Mouse (Mus musculus): ENCODE data around the gene Zfr. TPM values are rescaled to one million over a fixed set of nuclear protein-coding genes. Genes with fewer than 3 reads are reported as not detected.
"Not testable (repeated sequence)": the region's sequence is repeated elsewhere in the genome, so short reads cannot be mapped to it uniquely, and the experiment has no call there.

The Zfr gene
- polyA plus RNA-seq, 1 experiment from 2014 or later, result 113 TPM

GRCm38 (mm10) chr15:12195966-12196365 is 78.3 kb downstream of the Zfr start:
- Histone ChIP-seq H3K4me2 (no peak overlapping the region), H3K36me3 (peaks cover 4% of the 10 kb centered on the region), H3K9me3 (no peaks in the 10 kb centered on the region), H3K4me1 (replicated peaks) (peaks cover 35% of the 10 kb centered on the region), H3K4me3 (replicated peaks) (no peak overlapping the region), H3K27me3 (no peaks in the 10 kb centered on the region), H3K9ac (replicated peaks) (no peak overlapping the region), H3K27ac (0 out of 2 replicates have a peak overlapping the region, but pooled peaks have one; percentile 29)
- no peak for ATAC-seq (ENCODE audit: insufficient number of reproducible peaks, insufficient read depth, low FRiP score, low TSS enrichment, low read depth)
- 79% methylated on average over 5 of the region's 6 CpGs for WGBS

- Histone ChIP-seq H3K9ac (replicated peaks) (no peak overlapping the region), H3K27me3 (no peaks in the 10 kb centered on the region), H3K4me1 (replicated peaks) (peaks cover 35% of the 10 kb centered on the region), H3K27ac (peak overlapping the region; percentile 29; the same call in 1 of the 2 replicates), H3K4me2 (peak overlapping the region; percentile 32), H3K4me3 (replicated peaks) (no peak overlapping the region), H3K36me3 (no peaks in the 10 kb centered on the region; the same call in 1 of the 2 replicates), H3K9me3 (no peaks in the 10 kb centered on the region)
- 26% methylated on average over 22 of the region's 22 CpGs for WGBS
- peak; percentile 50; the same call in 1 of the 2 replicates for ATAC-seq (ENCODE audit: insufficient number of reproducible peaks, insufficient read depth, low FRiP score, low TSS enrichment, low read depth)
These were observed 79.0 kb downstream of the Zfr start for GRCm38 (mm10) chr15:12196410-12197191.

- Histone ChIP-seq H3K9ac (replicated peaks) (no peak overlapping the region), H3K27me3 (no peaks in the 10 kb centered on the region), H3K36me3 (no peaks in the 10 kb centered on the region), H3K4me1 (replicated peaks) (peaks cover 35% of the 10 kb centered on the region), H3K4me3 (replicated peaks) (no peak overlapping the region), H3K27ac (no peak overlapping the region), H3K9me3 (no peaks in the 10 kb centered on the region), H3K4me2 (0 out of 2 replicates have a peak overlapping the region, but pooled peaks have one; percentile 32)
- ATAC-seq (ENCODE audit: insufficient number of reproducible peaks, insufficient read depth, low FRiP score, low TSS enrichment, low read depth), result no peak
- WGBS, result 88% methylated on average over 6 of the region's 6 CpGs
These were observed 79.7 kb downstream of the Zfr start for GRCm38 (mm10) chr15:12197361-12197760.

- no peak overlapping the region for H3K27ac ChIP-seq
- H3K9ac ChIP-seq (replicated peaks), result no peak overlapping the region
- H3K9me3 ChIP-seq, result no peaks in the 10 kb centered on the region
- WGBS, result 96% methylated on average over 7 of the region's 7 CpGs
- H3K4me3 ChIP-seq (replicated peaks), result no peak overlapping the region
- ATAC-seq (ENCODE audit: insufficient number of reproducible peaks, insufficient read depth, low FRiP score, low TSS enrichment, low read depth), result no peak
- H3K4me2 ChIP-seq, result no peak overlapping the region
- H3K36me3 ChIP-seq, result no peaks in the 10 kb centered on the region
- no peaks in the 10 kb centered on the region for H3K27me3 ChIP-seq
- peaks cover 23% of the 10 kb centered on the region for H3K4me1 ChIP-seq (replicated peaks)
These were observed 82.4 kb downstream of the Zfr start for GRCm38 (mm10) chr15:12200021-12200420.

GRCm38 (mm10) chr15:12201856-12202255 is 84.2 kb downstream of the Zfr start:
- H3K9ac ChIP-seq (replicated peaks), result no peak overlapping the region
- ATAC-seq (ENCODE audit: insufficient number of reproducible peaks, insufficient read depth, low FRiP score, low TSS enrichment, low read depth), result no peak

GRCm38 (mm10) chr15:12202456-12202855 is 84.8 kb downstream of the Zfr start:
- H3K9me3 ChIP-seq, result no peaks in the 10 kb centered on the region
- H3K4me2 ChIP-seq, result no peak overlapping the region
- ATAC-seq (ENCODE audit: insufficient number of reproducible peaks, insufficient read depth, low FRiP score, low TSS enrichment, low read depth), result no peak
- peaks cover 27% of the 10 kb centered on the region for H3K4me1 ChIP-seq (replicated peaks)
- WGBS, result 83% methylated on average over 3 of the region's 3 CpGs
- no peak overlapping the region for H3K27ac ChIP-seq
- H3K9ac ChIP-seq (replicated peaks), result no peak overlapping the region
- H3K36me3 ChIP-seq, result no peaks in the 10 kb centered on the region
- no peaks in the 10 kb centered on the region for H3K27me3 ChIP-seq
- no peak overlapping the region for H3K4me3 ChIP-seq (replicated peaks)

More at GRCm38 (mm10) chr15:12201856-12202255, 84.2 kb downstream of the Zfr start:
- no peaks in the 10 kb centered on the region for H3K27me3 ChIP-seq
- no peak overlapping the region for H3K4me3 ChIP-seq (replicated peaks)
- peaks cover 25% of the 10 kb centered on the region for H3K4me1 ChIP-seq (replicated peaks)
- H3K36me3 ChIP-seq, result no peaks in the 10 kb centered on the region
- no peak overlapping the region for H3K27ac ChIP-seq
- H3K9me3 ChIP-seq, result no peaks in the 10 kb centered on the region
- H3K4me2 ChIP-seq, result no peak overlapping the region

- H3K27ac ChIP-seq; H3K27me3 ChIP-seq; ATAC-seq (ENCODE audit: insufficient number of reproducible peaks, insufficient read depth, low FRiP score, low TSS enrichment, low read depth); H3K4me3 ChIP-seq (replicated peaks); H3K36me3 ChIP-seq; H3K9me3 ChIP-seq; H3K4me2 ChIP-seq; H3K9ac ChIP-seq (replicated peaks): not testable (repeated sequence)
- H3K4me1 ChIP-seq (replicated peaks), result peaks cover 31% of the 10 kb centered on the region
- 96% methylated on average over 5 of the region's 5 CpGs for WGBS
These were observed 85.4 kb downstream of the Zfr start for GRCm38 (mm10) chr15:12203008-12203407.

- no peak for ATAC-seq (ENCODE audit: insufficient number of reproducible peaks, insufficient read depth, low FRiP score, low TSS enrichment, low read depth)
- Histone ChIP-seq H3K4me3 (replicated peaks) (peak overlapping the region; percentile 97), H3K4me2 (peak overlapping the region; percentile 63), H3K27ac (peak overlapping the region; percentile 94), H3K9me3 (no peaks in the 10 kb centered on the region), H3K27me3 (no peaks in the 10 kb centered on the region), H3K9ac (replicated peaks) (peak overlapping the region; percentile 60), H3K4me1 (replicated peaks) (peaks cover 31% of the 10 kb centered on the region), H3K36me3 (no peaks in the 10 kb centered on the region)
- 16% methylated on average over 10 of the region's 10 CpGs for WGBS
These were observed 86.1 kb downstream of the Zfr start for GRCm38 (mm10) chr15:12203512-12204318.

GRCm38 (mm10) chr15:12204319-12205159 is 86.9 kb downstream of the Zfr start, which contains the start of gene Mtmr12:
Gene Mtmr12 (plus strand): TSS chr15:12205028.
- ATAC-seq (ENCODE audit: insufficient number of reproducible peaks, insufficient read depth, low FRiP score, low TSS enrichment, low read depth), result peak; percentile 97
- Histone ChIP-seq H3K27me3 (no peaks in the 10 kb centered on the region), H3K4me2 (peak within 1 kb of the TSS; percentile 73), H3K9me3 (no peaks in the 10 kb centered on the region), H3K4me3 (replicated peaks) (peak within 1 kb of the TSS; percentile 97), H3K9ac (replicated peaks) (peak within 1 kb of the TSS; percentile 95), H3K36me3 (no peaks in the 10 kb centered on the region), H3K27ac (peak within 1 kb of the TSS; percentile 94), H3K4me1 (replicated peaks) (peaks cover 31% of the 10 kb centered on the region)
- WGBS, result under 1% methylated on average over 55 of the region's 58 CpGs

GRCm38 (mm10) chr15:12205160-12205901 is 87.7 kb downstream of the Zfr start:
- under 1% methylated on average over 65 of the region's 73 CpGs for WGBS
- H3K4me3 ChIP-seq (replicated peaks), result peak overlapping the region; percentile 97
- peaks cover 31% of the 10 kb centered on the region for H3K4me1 ChIP-seq (replicated peaks)
- ATAC-seq (ENCODE audit: insufficient number of reproducible peaks, insufficient read depth, low FRiP score, low TSS enrichment, low read depth), result peak; percentile 78
- H3K9ac ChIP-seq (replicated peaks), result peak overlapping the region; percentile 95
- peak overlapping the region; percentile 91 for H3K27ac ChIP-seq
- H3K9me3 ChIP-seq, result no peaks in the 10 kb centered on the region
- no peaks in the 10 kb centered on the region for H3K27me3 ChIP-seq
- no peaks in the 10 kb centered on the region for H3K36me3 ChIP-seq
- peak overlapping the region; percentile 73 for H3K4me2 ChIP-seq

Measured in limb, embryonic 12.5 days (tissue).